ENCODE assay signal across 20 mouse cellular contexts in genomic region chr3:11213996-11214395, GRCm38 (mm10).
"Had no signal": no experiment of that assay in that cellular context is flagged by ENCODE, and none has a peak within 500 bp of the region (broad histone marks: within the 10 kb centered on the region; RNA-seq: fewer than 3 reads in every experiment).

No protein-coding gene starts in this region.

- H3K27ac ChIP-seq: kidney, embryonic 15.5 days; limb, embryonic 12.5 days; limb, embryonic 15.5 days; liver, embryonic 14.5 days; macrophage; midbrain, embryonic 13.5 days; stomach, postnatal 0 days had no signal

- H3K9ac ChIP-seq: kidney, embryonic 15.5 days; limb, embryonic 12.5 days; limb, embryonic 15.5 days; liver, embryonic 14.5 days; liver, postnatal 0 days; lung, embryonic 14.5 days; midbrain, embryonic 13.5 days had no signal

- H3K4me3 ChIP-seq: kidney, embryonic 15.5 days; limb, embryonic 12.5 days; limb, embryonic 15.5 days; midbrain, embryonic 13.5 days had no signal

- H3K9me3 ChIP-seq: kidney, embryonic 15.5 days; limb, embryonic 12.5 days; limb, embryonic 15.5 days; midbrain, embryonic 13.5 days had no signal

- H3K27me3 ChIP-seq: kidney, embryonic 15.5 days; limb, embryonic 12.5 days; limb, embryonic 15.5 days; midbrain, embryonic 13.5 days had no signal

- H3K4me2 ChIP-seq: limb, embryonic 15.5 days; liver, embryonic 11.5 days; lung, embryonic 14.5 days had no signal

- H3K36me3 ChIP-seq: kidney, embryonic 15.5 days; limb, embryonic 12.5 days; limb, embryonic 15.5 days; midbrain, embryonic 13.5 days had no signal

- DNase-seq: kidney, adult 8-10 months; kidney, postnatal 10 days; kidney, postnatal 36 days; left cerebral cortex, postnatal 4 days; liver, postnatal 0 days; lung, embryonic 14.5 days; right cerebral cortex, adult 18-20 months; right cerebral cortex, postnatal 14 days; right cerebral cortex, postnatal 4 days; thymus, adult 2 months; thymus, postnatal 14 days; thymus, postnatal 4 days had no signal

- H3K4me1 ChIP-seq: kidney, embryonic 15.5 days; limb, embryonic 12.5 days; limb, embryonic 15.5 days had no signal
